Mouse (Mus musculus): ENCODE results near the gene Cdh3.
"Not testable (repeated sequence)": the region's sequence is repeated elsewhere in the genome, so short reads cannot be mapped to it uniquely, and the experiment has no call there.

GRCm38 (mm10) chr8:106595623-106596022, 84.9 kb downstream of the Cdh3 start:
- not testable (repeated sequence) for TF ChIP-seq CTCF, EP300 (IDR thresholded peaks at IDR 0.05; ENCODE audit: low read depth)
